Comparison of ENCODE assay signal across 26 mouse cellular contexts in the genomic region with DNA sequence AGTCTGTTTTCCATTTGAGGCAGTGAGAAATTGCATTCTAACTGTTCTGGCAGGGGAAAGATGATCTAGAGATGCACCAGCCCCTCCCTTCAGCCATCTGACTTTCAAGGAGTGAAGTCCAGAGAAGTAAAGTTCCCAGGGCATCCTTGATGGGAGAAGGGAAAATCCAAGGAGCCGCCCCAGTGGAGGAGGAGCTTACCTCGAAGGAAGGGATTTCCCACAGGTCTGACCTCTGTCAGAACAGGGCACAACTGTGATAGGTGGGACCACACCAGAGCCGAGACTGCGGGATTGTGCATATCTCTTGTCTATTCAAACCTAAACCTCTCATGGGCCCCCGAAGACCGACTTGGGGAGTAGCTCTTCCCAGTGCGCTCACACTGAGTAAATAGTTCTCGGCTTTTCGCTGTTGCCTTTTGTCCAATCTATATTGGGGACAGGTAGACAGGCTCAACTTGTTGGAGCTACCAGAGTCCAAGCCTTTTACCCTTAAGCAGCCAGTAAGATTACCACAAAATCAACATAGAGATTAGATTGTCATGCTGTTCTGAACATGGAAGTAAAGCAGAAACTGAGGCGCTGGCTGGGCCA.
"Had no signal": no experiment of that assay in that cellular context is flagged by ENCODE, and none has a peak within 500 bp of the region (broad histone marks: within the 10 kb centered on the region; RNA-seq: fewer than 3 reads in every experiment).

No protein-coding gene starts in this region.

- DNase-seq: kidney, adult 9 months; kidney, postnatal 14 days; kidney, postnatal 4 days; layer of hippocampus, postnatal 36 days; liver, postnatal 0 days; lung, postnatal 10 days; lung, postnatal 36 days; retina, postnatal 1 day; right cerebral cortex, postnatal 25 days; spleen, adult 18-20 months; thymus, adult 18-20 months; thymus, postnatal 14 days; thymus, postnatal 4 days had no signal

- H3K9ac ChIP-seq: limb, embryonic 12.5 days; limb, embryonic 15.5 days; liver, embryonic 14.5 days; liver, postnatal 0 days; lung, embryonic 15.5 days; midbrain, embryonic 13.5 days; neural tube, embryonic 13.5 days had no signal

- ATAC-seq: intestine, postnatal 0 days; liver, postnatal 0 days; midbrain, embryonic 13.5 days; midbrain, embryonic 16.5 days had no signal

- H3K4me1 ChIP-seq: limb, embryonic 12.5 days; limb, embryonic 15.5 days; midbrain, embryonic 10.5 days; midbrain, embryonic 13.5 days had no signal

- H3K9me3 ChIP-seq: limb, embryonic 12.5 days; limb, embryonic 15.5 days; lung, embryonic 15.5 days; midbrain, embryonic 10.5 days; midbrain, embryonic 13.5 days; neural tube, embryonic 13.5 days had no signal

- H3K27me3 ChIP-seq: limb, embryonic 12.5 days; limb, embryonic 15.5 days; lung, embryonic 15.5 days; midbrain, embryonic 13.5 days; neural tube, embryonic 13.5 days had no signal

- H3K4me2 ChIP-seq: limb, embryonic 12.5 days; limb, embryonic 15.5 days; liver, embryonic 11.5 days; lung, embryonic 15.5 days; midbrain, embryonic 13.5 days; neural tube, embryonic 13.5 days had no signal

- H3K36me3 ChIP-seq: limb, embryonic 12.5 days; limb, embryonic 15.5 days; lung, embryonic 15.5 days; midbrain, embryonic 10.5 days; midbrain, embryonic 13.5 days; neural tube, embryonic 13.5 days had no signal

- H3K4me3 ChIP-seq: left cerebral cortex, adult 2 months; limb, embryonic 12.5 days; limb, embryonic 15.5 days; lung, embryonic 15.5 days; megakaryocyte, embryonic 14.5 days; midbrain, embryonic 10.5 days; midbrain, embryonic 13.5 days; myocyte; neural tube, embryonic 13.5 days had no signal

- H3K27ac ChIP-seq: left cerebral cortex, adult 2 months; limb, embryonic 12.5 days; limb, embryonic 15.5 days; liver, embryonic 14.5 days; lung, embryonic 15.5 days; midbrain, embryonic 10.5 days; midbrain, embryonic 13.5 days; neural tube, embryonic 13.5 days had no signal
